Mouse (Mus musculus) naive thymus-derived CD4-positive, alpha-beta T cell, adult 2 months (primary cell): ENCODE results near the gene Rtl10.
A peak's percentile ranks its signal among the peaks of the same experiment; 100 is the strongest.

Experiments
- DNase-seq: peaks from one replicate; pipeline ENCODE4 v3.0.0-alpha.2; 2011; ENCODE audit warnings: low read depth

Gene Rtl10

GRCm38 (mm10) chr16:18498558-18498990 is at the start of gene Rtl10, which contains the start of gene Gnb1l:
TSS of gene Rtl10 (plus strand) at chr16:18498901.
TSS of gene Gnb1l (plus strand) at chr16:18498713.
- DNase-seq: peak; percentile 97

- DNase-seq: no peak
Observed at GRCm38 (mm10) chr16:18449005-18449404, 49.7 kb upstream of the Rtl10 start.

GRCm38 (mm10) chr16:18451486-18452181 is 47.1 kb upstream of the Rtl10 start:
- no peak for DNase-seq

GRCm38 (mm10) chr16:18452361-18452862 is 46.3 kb upstream of the Rtl10 start:
- no peak for DNase-seq

GRCm38 (mm10) chr16:18453846-18454245 is 44.9 kb upstream of the Rtl10 start:
- DNase-seq: no peak

- DNase-seq: no peak
Observed at GRCm38 (mm10) chr16:18455407-18455806, 43.3 kb upstream of the Rtl10 start.

GRCm38 (mm10) chr16:18458661-18459060 is 40.0 kb upstream of the Rtl10 start:
- no peak for DNase-seq

GRCm38 (mm10) chr16:18459335-18459954 is 39.3 kb upstream of the Rtl10 start:
- DNase-seq: no peak

GRCm38 (mm10) chr16:18459955-18460370 is 38.7 kb upstream of the Rtl10 start:
- peak; percentile 74 for DNase-seq

GRCm38 (mm10) chr16:18460826-18461225 is 37.9 kb upstream of the Rtl10 start:
- no peak for DNase-seq

- DNase-seq: no peak
Observed at GRCm38 (mm10) chr16:18462031-18462430, 36.7 kb upstream of the Rtl10 start.

GRCm38 (mm10) chr16:18462598-18462997 is 36.1 kb upstream of the Rtl10 start:
- no peak for DNase-seq

- no peak for DNase-seq
Observed at GRCm38 (mm10) chr16:18464271-18464670, 34.4 kb upstream of the Rtl10 start.

GRCm38 (mm10) chr16:18470829-18471228 is 27.9 kb upstream of the Rtl10 start:
- DNase-seq: no peak

- no peak for DNase-seq
Observed at GRCm38 (mm10) chr16:18471381-18471955, 27.2 kb upstream of the Rtl10 start.

GRCm38 (mm10) chr16:18471976-18472375 is 26.7 kb upstream of the Rtl10 start:
- DNase-seq: no peak

- DNase-seq: no peak
Observed at GRCm38 (mm10) chr16:18472416-18472815, 26.3 kb upstream of the Rtl10 start.

GRCm38 (mm10) chr16:18472976-18473375 is 25.7 kb upstream of the Rtl10 start:
- no peak for DNase-seq

GRCm38 (mm10) chr16:18474021-18474420 is 24.7 kb upstream of the Rtl10 start:
- no peak for DNase-seq

- no peak for DNase-seq
Observed at GRCm38 (mm10) chr16:18477996-18478395, 20.7 kb upstream of the Rtl10 start.

GRCm38 (mm10) chr16:18479667-18480066 is 19.0 kb upstream of the Rtl10 start:
- DNase-seq: no peak

GRCm38 (mm10) chr16:18480933-18481485 is 17.7 kb upstream of the Rtl10 start:
- DNase-seq: no peak

GRCm38 (mm10) chr16:18482431-18482830 is 16.3 kb upstream of the Rtl10 start:
- DNase-seq: no peak
